18 mouse cellular contexts compared by ENCODE assay signal in the genomic region with DNA sequence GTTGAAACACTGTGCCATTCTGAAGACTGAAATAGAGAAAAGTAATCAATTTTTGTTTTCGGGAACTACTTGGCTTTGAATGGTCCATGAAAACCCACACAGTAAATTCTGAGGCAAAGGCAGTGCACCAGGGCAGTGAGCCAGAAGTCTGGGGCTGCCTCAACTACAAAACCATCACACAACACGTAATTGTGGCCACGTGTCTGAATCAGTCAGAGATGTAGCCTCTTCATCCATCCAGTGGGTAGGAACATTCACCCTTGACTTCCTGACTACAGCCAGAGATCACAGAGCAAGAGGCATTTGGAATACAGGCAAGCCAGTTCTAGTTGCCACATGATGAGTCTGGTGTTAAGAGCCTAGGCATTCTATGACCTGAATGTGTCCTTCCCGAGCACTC.
"Had no signal": no experiment of that assay in that cellular context is flagged by ENCODE, and none has a peak within 500 bp of the region (broad histone marks: within the 10 kb centered on the region; RNA-seq: fewer than 3 reads in every experiment).

No protein-coding gene starts in this region.

- H3K4me3 ChIP-seq: liver, embryonic 13.5 days; liver, embryonic 15.5 days; lung, embryonic 15.5 days; megakaryocyte, embryonic 14.5 days; midbrain, embryonic 13.5 days; midbrain, embryonic 15.5 days; neural tube, embryonic 13.5 days; neural tube, embryonic 15.5 days; stomach, embryonic 15.5 days had no signal

- H3K36me3 ChIP-seq: liver, embryonic 13.5 days; liver, embryonic 15.5 days; lung, embryonic 15.5 days; midbrain, embryonic 13.5 days; midbrain, embryonic 15.5 days; neural tube, embryonic 13.5 days; neural tube, embryonic 15.5 days; stomach, embryonic 15.5 days had no signal

- H3K27me3 ChIP-seq: liver, embryonic 13.5 days; liver, embryonic 15.5 days; lung, embryonic 15.5 days; megakaryocyte, embryonic 14.5 days; midbrain, embryonic 13.5 days; midbrain, embryonic 15.5 days; neural tube, embryonic 13.5 days; neural tube, embryonic 15.5 days; stomach, embryonic 15.5 days had no signal

- H3K4me1 ChIP-seq: liver, embryonic 13.5 days; liver, embryonic 15.5 days; lung, embryonic 15.5 days; midbrain, embryonic 13.5 days; midbrain, embryonic 15.5 days; neural tube, embryonic 13.5 days; neural tube, embryonic 15.5 days; stomach, embryonic 15.5 days had no signal

- DNase-seq: liver, embryonic 13.5 days; liver, postnatal 0 days; right cerebral cortex, postnatal 14 days; thymus, adult 2 months; thymus, postnatal 25 days; thymus, postnatal 4 days had no signal

- H3K27ac ChIP-seq: liver, embryonic 13.5 days; liver, embryonic 15.5 days; lung, embryonic 15.5 days; macrophage; midbrain, embryonic 13.5 days; midbrain, embryonic 15.5 days; neural tube, embryonic 13.5 days; neural tube, embryonic 15.5 days; stomach, embryonic 15.5 days; stomach, postnatal 0 days had no signal

- ATAC-seq: liver, postnatal 0 days; midbrain, embryonic 13.5 days; midbrain, embryonic 15.5 days had no signal

- H3K9me3 ChIP-seq: liver, embryonic 13.5 days; liver, embryonic 15.5 days; lung, embryonic 15.5 days; megakaryocyte, embryonic 14.5 days; midbrain, embryonic 13.5 days; midbrain, embryonic 15.5 days; neural tube, embryonic 13.5 days; neural tube, embryonic 15.5 days; stomach, embryonic 15.5 days had no signal

- H3K9ac ChIP-seq: liver, embryonic 13.5 days; liver, embryonic 15.5 days; liver, postnatal 0 days; lung, embryonic 15.5 days; midbrain, embryonic 13.5 days; midbrain, embryonic 15.5 days; neural tube, embryonic 13.5 days; neural tube, embryonic 15.5 days; stomach, embryonic 15.5 days had no signal

- H3K4me2 ChIP-seq: liver, embryonic 11.5 days; liver, embryonic 13.5 days; liver, embryonic 15.5 days; lung, embryonic 15.5 days; midbrain, embryonic 11.5 days; midbrain, embryonic 13.5 days; midbrain, embryonic 15.5 days; neural tube, embryonic 13.5 days; neural tube, embryonic 15.5 days; stomach, embryonic 15.5 days had no signal
